Mouse (Mus musculus) left cerebral cortex, postnatal 10 days (tissue): ENCODE measurements around the gene Nim1k. TPM values are rescaled to one million over a fixed set of nuclear protein-coding genes. Genes with fewer than 3 reads are reported as not detected.
A peak's percentile ranks its signal among the peaks of the same experiment; 100 is the strongest.

ENCODE experiments used
- DNase-seq, 2 experiments: peaks; one replicate each; pipeline ENCODE4 v3.0.0; 2021 to 2022; ENCODE audit warnings: low spot score in 2 of 2, mixed read lengths in 1 of 2; ENCODE audit errors: extremely low spot score in 1 of 2
- intact Hi-C: fragments of 180-260 bp; cut with DNase I; formaldehyde crosslinking; loops from one replicate; pipeline ENCODE4 v1.15.1; 2025
- total RNA-seq, 2 experiments: library from RNA; stranded (reverse); gene quantifications; 2 replicates each; pipeline ENCODE4 v1.2.3; 2021

The Nim1k gene
- 10 to 100 TPM; 15.2 to 16.3 TPM for total RNA-seq

DNA sequence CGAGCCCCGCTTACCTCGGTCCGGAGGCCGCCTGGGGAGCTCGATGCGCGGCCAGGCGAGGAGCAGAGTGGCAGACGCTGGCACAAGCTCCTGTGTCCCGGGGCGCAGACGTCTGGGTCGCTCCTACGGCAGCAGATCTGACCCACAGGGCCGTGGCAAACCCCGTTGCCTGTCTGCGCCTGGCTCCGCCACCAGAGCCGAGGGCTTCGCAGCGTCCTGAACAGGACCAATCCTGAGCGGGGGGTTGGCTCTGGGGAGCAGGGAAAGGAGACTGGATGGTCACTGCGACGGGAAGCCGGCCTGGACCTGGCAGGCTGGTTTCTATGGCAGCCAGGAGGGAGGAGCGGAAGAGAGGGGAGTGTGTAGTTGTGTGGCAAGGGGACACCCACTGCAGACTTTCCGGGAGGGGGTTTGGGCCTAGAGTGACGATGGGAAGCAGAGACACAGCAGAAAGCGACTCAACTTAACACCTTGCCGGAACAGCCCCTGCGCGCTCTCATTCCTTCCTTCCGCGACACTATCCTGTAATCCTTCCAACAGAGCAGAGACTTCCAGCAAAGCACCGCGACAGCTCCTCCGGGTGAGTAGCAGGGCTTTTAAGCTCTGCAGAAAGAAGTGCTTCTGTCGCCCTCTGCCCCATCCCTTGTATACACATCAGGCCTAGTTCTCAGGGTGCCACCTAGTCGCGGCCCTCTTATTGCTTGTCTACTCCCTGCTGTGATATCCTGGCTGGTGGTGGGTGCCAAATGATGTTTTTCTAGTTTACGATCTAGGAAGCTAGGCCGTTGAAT is at the start of gene Nim1k:
Nim1k (minus strand) TSS at position 202 of the 791 bp plus-strand sequence.
- peak; percentile 79 to 93 for DNase-seq
- intact Hi-C loops, result loop anchor here (5.0 kb wide), 2 partner anchors 44 to 64 kb away; partner anchors contain the start of gene Hmgcs1

DNA sequence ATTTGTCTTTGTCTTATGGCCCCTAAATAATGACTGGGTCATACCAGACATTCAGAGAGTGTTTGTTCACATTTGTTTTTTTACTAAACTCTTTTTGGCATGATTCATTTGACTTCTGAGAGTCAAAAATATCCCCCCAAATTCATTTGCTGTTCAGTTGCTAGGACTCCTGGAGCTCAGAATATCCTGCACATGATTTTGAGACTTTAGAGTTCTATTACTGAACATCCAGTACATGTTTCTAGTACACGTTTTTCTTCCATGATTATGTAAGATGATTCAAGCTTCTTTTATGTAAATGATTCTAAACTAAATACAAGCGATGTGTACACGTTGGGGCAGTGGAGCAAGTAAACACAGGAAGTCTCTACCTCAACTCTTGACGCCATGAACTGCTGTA is 42.0 kb upstream of the Nim1k start:
- intact Hi-C loops, result no loop called here
- no peak for DNase-seq

- intact Hi-C loops, result no loop called here
- no peak for DNase-seq
These were observed 37.2 kb upstream of the Nim1k start for GRCm38 (mm10) chr13:119792791-119793404.

- DNase-seq, result no peak
- intact Hi-C loops, result no loop called here
These were observed 36.0 kb upstream of the Nim1k start for GRCm38 (mm10) chr13:119791580-119792135.

- DNase-seq, result peak; percentile 90 to 98
- intact Hi-C loops, result no loop called here
These were observed 35.3 kb upstream of the Nim1k start, which contains the start of gene Zfp131 for GRCm38 (mm10) chr13:119790761-119791579. Gene Zfp131 (minus strand): TSS chr13:119790889.

GRCm38 (mm10) chr13:119789851-119790717 is 34.4 kb upstream of the Nim1k start:
- intact Hi-C loops, result no loop called here
- DNase-seq, result peak; percentile 78 to 84

- DNase-seq, result no peak
- intact Hi-C loops, result no loop called here
These were observed 27.9 kb upstream of the Nim1k start for GRCm38 (mm10) chr13:119783581-119783980.

DNA sequence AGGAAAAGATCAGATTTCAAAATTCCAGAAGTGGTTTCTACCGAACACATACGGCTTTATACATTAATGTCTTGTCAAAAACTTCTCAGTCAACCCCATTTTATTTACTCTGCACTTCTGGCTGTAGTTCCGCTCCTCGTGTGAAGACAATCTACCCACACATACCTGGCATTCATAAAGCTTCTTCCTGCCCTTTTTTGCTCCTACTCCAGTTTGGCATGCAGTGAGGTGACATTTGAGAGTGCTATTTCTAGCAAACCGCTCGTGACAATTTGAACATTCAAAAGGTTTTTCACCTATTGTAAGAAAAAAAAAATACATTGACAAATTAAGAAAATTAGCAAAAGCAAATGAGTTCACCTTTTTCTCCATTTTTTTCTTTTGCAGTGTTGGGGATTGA is 12.9 kb upstream of the Nim1k start:
- intact Hi-C loops, result no loop called here
- no peak for DNase-seq

DNA sequence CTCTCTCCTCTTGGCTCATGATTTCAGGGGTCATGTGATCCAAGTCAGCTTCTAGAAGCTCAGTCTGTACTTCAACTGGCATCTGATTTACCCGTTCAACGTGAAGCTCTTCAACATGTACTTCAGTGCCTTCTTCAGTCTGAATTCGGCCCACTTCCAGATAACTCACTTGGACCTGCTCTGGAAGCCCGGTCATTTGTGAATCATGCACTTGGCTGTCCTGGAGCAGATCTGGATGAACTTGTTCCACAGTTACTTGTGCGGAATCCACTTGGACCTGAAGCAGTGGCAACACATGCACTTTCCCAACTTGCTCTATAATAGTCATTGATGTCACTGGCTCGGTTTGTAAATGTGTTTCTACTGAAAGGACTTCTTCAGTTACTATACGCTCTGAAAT is 10.8 kb upstream of the Nim1k start:
- intact Hi-C loops, result no loop called here

DNA sequence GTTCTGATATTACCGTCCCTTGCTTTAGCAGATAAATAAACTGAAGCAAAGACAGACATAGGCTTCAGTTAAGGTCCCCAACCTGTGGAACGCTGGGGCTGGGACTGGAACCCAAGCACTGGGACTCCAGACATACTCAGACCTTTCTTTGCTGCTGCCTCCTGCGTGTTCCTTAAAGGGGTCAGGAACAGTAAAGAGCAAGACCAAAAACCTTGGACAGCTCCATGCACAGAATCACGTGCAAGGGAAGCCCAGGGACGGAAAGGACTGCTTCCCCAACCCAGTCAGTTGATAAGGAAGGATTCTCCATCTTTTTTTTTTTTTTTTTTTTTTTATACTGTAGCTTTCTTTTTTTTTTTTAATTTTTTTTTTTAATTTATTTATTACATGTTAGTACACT is 1.1 kb upstream of the Nim1k start:
- no peak for DNase-seq
- intact Hi-C loops, result loop anchor here (5.0 kb wide), 2 partner anchors 45 to 65 kb away; partner anchors contain the start of gene Hmgcs1

More for the DNA sequence above, 10.8 kb upstream of the Nim1k start:
- DNase-seq, result no peak

GRCm38 (mm10) chr13:119755141-119755547 is 538 bp downstream of the Nim1k start:
- intact Hi-C loops, result loop anchor here (5.0 kb wide), 2 partner anchors 43 to 63 kb away; partner anchors contain the start of gene Hmgcs1

DNA sequence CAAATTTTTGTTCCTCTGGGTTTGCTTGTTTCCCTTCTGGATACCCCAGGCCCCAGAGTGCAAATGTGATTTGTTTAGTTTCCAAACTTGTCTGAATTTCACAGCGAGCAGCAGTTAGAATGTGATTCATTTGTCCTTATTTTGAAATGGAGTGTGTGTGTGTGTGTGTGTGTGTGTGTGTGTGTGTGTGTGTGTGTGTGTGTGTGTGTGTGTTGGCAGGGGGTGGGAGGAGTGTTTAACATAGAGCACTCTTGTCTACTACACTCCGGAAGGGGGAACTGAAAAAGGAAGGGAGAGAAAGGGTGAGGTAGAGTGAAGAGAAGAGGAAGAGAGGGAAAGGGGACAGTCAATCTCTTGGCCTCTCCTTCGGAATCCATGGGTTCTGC is 1.1 kb downstream of the Nim1k start:
- no peak for DNase-seq
- intact Hi-C loops, result loop anchor here (5.0 kb wide), 2 partner anchors 42 to 62 kb away; partner anchors contain the start of gene Hmgcs1

More at GRCm38 (mm10) chr13:119755141-119755547, 538 bp downstream of the Nim1k start:
- peak in 1 of 2 experiments; percentile 51 for DNase-seq

DNA sequence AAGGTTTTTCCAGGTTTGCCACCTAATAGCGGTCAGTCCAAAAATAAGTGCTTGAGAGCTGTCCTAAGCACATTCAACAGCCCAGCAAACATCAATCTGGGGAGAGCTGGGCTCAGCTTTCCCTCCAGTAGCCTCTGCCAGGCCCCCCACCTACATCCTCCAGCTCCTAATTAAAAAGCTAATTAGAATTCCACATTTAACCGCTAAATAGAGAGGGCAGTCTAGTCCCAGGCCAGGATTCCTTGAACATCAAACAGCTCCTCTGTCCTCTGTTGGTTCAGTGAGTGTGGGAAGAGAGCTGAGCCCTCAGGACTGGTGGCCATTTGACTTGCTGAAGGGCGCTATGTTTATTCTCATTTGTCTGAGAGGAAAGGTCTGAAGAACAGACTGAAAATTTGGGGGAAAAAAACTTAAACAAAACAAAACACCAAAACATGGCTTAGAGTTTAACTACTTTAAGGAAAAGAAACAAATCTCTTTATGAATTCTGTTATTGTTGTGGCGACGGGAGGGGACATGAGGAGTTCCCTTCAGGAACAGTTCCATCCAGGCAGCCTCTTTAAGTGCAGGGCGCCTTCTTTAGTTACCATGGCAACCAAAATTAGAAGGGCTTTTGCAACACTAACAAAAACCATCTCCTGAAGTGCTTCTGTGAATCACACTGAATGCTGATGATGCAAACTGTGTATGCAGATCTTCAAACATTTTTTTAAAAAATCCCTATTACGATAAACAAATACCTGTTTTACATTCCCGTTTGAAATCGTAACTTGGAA is 1.6 kb downstream of the Nim1k start:
- DNase-seq, result peak in 1 of 2 experiments; percentile 64
- intact Hi-C loops, result no loop called here

DNA sequence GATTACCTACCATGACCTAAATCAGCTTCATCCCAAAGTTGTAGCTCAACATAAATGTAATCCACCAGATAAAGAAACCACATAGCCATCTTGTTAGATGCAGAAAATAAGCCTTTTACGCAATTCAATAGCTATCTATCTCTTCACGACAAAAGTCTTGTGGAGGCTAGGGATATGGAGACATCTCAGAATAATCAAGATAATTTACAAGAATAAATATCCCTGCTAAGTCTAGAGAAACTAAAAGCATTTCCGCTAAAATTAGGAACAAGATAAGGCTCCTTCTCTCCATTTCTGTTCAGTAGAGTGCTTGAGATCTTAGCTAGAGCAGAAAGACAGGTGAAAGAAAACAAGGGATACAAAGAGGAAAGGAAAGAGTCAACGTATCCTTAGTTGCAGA is 8.8 kb downstream of the Nim1k start:
- intact Hi-C loops, result no loop called here
- no peak for DNase-seq

DNA sequence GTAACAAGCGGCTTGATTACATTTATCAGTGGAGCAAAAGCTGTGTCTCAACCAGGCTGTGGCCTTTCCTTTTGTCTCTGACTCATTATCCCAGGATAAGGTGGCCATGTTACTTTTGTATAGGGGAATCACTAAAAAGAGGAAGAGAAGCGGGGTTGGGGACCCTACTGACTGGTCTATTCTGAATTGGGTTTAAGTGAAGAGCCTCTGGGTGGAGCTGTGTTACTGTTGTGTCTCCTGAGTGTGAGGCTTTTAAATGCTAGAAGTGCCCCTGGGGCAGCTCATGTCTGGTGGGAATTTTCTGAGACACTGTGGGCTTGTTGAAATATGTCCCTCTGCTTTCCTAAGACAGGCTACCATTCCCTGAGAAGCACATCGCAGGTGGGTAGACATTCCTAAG is 12.2 kb downstream of the Nim1k start:
- no peak for DNase-seq
- intact Hi-C loops, result no loop called here

DNA sequence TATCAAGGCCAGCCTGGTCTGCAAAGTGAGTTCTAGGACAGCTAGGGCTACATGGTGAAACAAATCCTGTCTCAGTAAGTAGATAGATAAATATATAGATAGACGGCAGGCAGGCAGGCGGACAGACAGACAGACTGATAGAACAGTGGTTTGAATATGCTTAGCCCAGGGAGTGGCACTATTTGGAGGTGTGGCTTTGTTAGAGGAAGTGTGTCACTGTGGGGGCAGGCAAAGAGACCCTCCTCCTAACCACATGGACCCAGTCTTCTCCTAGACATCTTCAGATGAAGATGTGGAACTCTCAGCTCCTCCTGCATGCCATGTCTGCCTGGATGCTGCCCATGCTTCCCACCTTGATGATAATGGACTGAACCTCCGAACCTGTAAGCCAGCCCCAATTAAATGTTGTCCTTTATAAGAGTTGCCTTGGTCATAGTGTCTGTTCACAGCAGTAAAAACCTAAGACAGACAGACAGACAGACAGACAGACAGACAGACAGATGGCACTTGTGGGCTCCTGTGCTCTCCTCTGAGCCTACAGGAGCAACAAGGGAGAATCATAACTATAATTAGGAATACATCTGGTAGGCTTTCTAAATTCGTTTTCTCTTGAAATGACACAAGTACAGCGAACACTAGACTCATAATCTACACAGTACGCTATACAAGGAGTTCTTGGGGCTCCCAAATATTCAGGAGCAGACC is 12.8 kb downstream of the Nim1k start:
- intact Hi-C loops, result no loop called here
- DNase-seq, result no peak
